Mouse (Mus musculus): Measurements from ENCODE around the gene Pomgnt2. TPM values are rescaled to one million over a fixed set of nuclear protein-coding genes. Genes with fewer than 3 reads are reported as not detected.

Gene Pomgnt2
- polyA plus RNA-seq, 1 experiment: 7.5 TPM

DNA sequence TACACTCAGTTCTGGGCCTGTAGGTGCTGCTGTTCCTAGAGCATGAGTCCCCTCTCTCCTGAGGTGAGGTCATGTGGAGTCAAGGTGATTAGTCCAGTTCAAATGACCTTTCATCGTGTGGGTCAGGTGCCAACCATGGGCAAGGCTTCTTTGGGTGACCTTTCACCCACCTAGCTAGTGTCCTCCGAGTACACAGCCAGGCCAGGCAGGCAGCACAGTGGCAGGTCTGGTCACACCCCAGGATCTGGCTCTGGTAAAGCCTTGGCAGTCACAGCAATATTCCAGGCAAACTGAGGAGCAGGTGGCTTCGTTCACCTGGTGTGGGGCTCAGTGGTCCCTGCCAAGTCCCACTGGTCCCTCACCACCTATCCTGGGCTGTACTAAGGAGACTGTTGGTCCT is 35.2 kb upstream of the Pomgnt2 start:
- no peaks in the 10 kb centered on the region for H3K4me1 ChIP-seq (ENCODE audit: control insufficient read depth, insufficient read depth, low read length)
- TF ChIP-seq CTCF (IDR thresholded peaks at IDR 0.05; ENCODE audit: low read depth, low read length) (no peak), EP300 (IDR thresholded peaks at IDR 0.05; ENCODE audit: insufficient read depth, low read depth, low read length) (no peak)
- no peak overlapping the region for H3K4me3 ChIP-seq (ENCODE audit: low read depth, low read length)
- no peak overlapping the region for H3K27ac ChIP-seq (ENCODE audit: insufficient read depth, low read length)
- no peak overlapping the region for H3K9ac ChIP-seq (ENCODE audit: low read depth, poor library complexity, severe bottlenecking)
- H3K27me3 ChIP-seq (ENCODE audit: control insufficient read depth, insufficient read depth, low read length, poor library complexity, severe bottlenecking): no peaks in the 10 kb centered on the region
- no peaks in the 10 kb centered on the region for H3K9me3 ChIP-seq (replicated peaks; ENCODE audit: control insufficient read depth, insufficient read depth, low read length, poor library complexity, severe bottlenecking)
- no peaks in the 10 kb centered on the region for H3K36me3 ChIP-seq (ENCODE audit: control insufficient read depth, insufficient read depth, low read length, poor library complexity, severe bottlenecking)

DNA sequence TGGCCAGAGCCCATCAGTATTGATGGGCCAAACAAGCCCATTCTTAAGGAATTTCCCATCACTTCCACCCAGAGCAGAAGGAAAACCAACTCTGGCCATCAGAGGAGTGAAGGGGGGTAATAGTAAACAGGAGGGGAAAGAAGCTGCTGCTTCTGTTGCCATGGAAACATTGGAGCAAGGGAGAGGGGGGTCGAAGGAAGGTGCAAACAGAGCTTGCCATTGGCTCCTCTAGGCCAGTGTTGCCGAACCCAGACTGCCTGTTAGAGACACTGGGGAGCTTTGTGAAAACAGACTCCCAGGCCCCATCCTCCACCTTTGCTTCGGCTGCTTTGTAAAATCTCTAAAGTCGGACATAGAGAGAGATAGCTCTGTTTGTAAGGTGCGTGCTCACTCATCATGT is 33.8 kb upstream of the Pomgnt2 start:
- TF ChIP-seq CTCF (IDR thresholded peaks at IDR 0.05; ENCODE audit: low read depth, low read length) (no peak), POLR2A (IDR thresholded peaks at IDR 0.05; ENCODE audit: insufficient read depth, low read length) (no peak), EP300 (IDR thresholded peaks at IDR 0.05; ENCODE audit: insufficient read depth, low read depth, low read length) (no peak)
- H3K4me1 ChIP-seq (ENCODE audit: control insufficient read depth, insufficient read depth, low read length): no peaks in the 10 kb centered on the region

DNA sequence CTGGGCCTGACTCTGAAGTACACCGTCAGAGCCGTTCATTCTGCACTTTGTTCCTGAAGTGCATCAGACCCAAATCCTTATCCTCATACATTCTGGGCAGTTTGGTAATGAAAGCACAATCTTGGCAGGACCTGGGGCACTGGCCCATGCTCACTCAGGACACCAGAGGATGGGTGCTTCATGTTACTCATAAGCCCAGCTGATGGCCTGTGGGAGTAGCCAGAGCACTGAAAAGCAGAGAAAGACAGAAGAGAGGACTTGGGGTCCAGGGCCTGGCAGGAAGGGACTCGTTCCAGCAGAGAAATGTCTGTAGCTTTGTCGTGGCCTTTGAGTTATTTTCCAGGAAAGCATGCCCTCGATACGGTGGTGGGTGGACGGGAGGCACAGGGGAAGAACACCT is 32.9 kb upstream of the Pomgnt2 start:
- no peaks in the 10 kb centered on the region for H3K36me3 ChIP-seq (ENCODE audit: control insufficient read depth, insufficient read depth, low read length, poor library complexity, severe bottlenecking)
- no peak overlapping the region for H3K4me3 ChIP-seq (ENCODE audit: low read depth, low read length)
- H3K4me1 ChIP-seq (ENCODE audit: control insufficient read depth, insufficient read depth, low read length): no peaks in the 10 kb centered on the region
- no peak overlapping the region for H3K27ac ChIP-seq (ENCODE audit: insufficient read depth, low read length)
- TF ChIP-seq CTCF (IDR thresholded peaks at IDR 0.05; ENCODE audit: low read depth, low read length): no peak
- TF ChIP-seq POLR2A (IDR thresholded peaks at IDR 0.05; ENCODE audit: insufficient read depth, low read length): no peak
- no peak for TF ChIP-seq EP300 (IDR thresholded peaks at IDR 0.05; ENCODE audit: insufficient read depth, low read depth, low read length)
- H3K27me3 ChIP-seq (ENCODE audit: control insufficient read depth, insufficient read depth, low read length, poor library complexity, severe bottlenecking): no peaks in the 10 kb centered on the region
- no peak overlapping the region for H3K9ac ChIP-seq (ENCODE audit: low read depth, poor library complexity, severe bottlenecking)
- no peaks in the 10 kb centered on the region for H3K9me3 ChIP-seq (replicated peaks; ENCODE audit: control insufficient read depth, insufficient read depth, low read length, poor library complexity, severe bottlenecking)

More for the DNA sequence above, 33.8 kb upstream of the Pomgnt2 start:
- Histone ChIP-seq H3K9me3 (replicated peaks; ENCODE audit: control insufficient read depth, insufficient read depth, low read length, poor library complexity, severe bottlenecking) (no peaks in the 10 kb centered on the region), H3K4me3 (ENCODE audit: low read depth, low read length) (no peak overlapping the region), H3K27ac (ENCODE audit: insufficient read depth, low read length) (no peak overlapping the region), H3K36me3 (ENCODE audit: control insufficient read depth, insufficient read depth, low read length, poor library complexity, severe bottlenecking) (no peaks in the 10 kb centered on the region), H3K9ac (ENCODE audit: low read depth, poor library complexity, severe bottlenecking) (no peak overlapping the region), H3K27me3 (ENCODE audit: control insufficient read depth, insufficient read depth, low read length, poor library complexity, severe bottlenecking) (no peaks in the 10 kb centered on the region)

DNA sequence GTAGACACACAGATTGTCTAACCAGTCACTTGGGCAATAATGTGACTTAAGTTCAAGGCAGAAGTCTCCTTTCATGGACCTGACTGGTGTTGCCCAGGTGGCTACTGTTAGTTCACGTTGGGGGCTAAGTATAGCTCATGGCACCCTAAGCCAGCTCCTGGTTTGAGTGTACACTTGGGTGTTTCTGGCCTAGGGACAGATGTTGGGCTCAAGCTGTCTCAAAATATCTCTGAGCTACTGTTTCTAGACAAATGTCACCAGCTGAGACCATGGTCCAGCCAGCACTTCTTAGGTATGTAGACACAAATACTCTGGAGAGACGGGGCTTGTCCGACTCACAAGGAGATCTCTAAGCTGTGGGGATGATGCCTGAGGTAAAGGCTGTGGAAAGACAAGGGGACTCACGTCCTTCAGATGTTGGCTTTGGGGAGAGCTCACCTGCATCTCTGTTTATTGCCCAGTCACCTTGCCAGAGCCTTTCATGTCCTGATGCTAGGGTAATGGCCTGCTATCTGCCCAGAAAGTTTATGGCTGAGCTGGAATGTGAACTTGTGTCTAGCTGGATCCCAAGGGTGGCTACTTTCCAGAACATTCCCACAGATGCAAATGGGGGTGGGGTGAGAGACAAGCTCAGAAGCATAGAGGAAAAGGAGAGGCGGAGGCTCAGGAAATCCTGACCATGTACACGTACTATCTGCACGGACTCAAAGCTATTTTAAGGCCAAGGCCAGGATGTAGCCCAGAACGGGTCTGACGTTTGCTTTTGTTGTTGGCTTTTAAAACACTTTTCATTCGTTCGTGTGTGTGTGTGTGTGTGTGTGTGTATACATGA is 31.2 kb upstream of the Pomgnt2 start:
- Histone ChIP-seq H3K9ac (ENCODE audit: low read depth, poor library complexity, severe bottlenecking) (no peak overlapping the region), H3K27me3 (ENCODE audit: control insufficient read depth, insufficient read depth, low read length, poor library complexity, severe bottlenecking) (no peaks in the 10 kb centered on the region), H3K36me3 (ENCODE audit: control insufficient read depth, insufficient read depth, low read length, poor library complexity, severe bottlenecking) (no peaks in the 10 kb centered on the region), H3K9me3 (replicated peaks; ENCODE audit: control insufficient read depth, insufficient read depth, low read length, poor library complexity, severe bottlenecking) (no peaks in the 10 kb centered on the region), H3K4me1 (ENCODE audit: control insufficient read depth, insufficient read depth, low read length) (no peaks in the 10 kb centered on the region), H3K4me3 (ENCODE audit: low read depth, low read length) (no peak overlapping the region), H3K27ac (ENCODE audit: insufficient read depth, low read length) (no peak overlapping the region)
- TF ChIP-seq CTCF (IDR thresholded peaks at IDR 0.05; ENCODE audit: low read depth, low read length): no peak
- no peak for TF ChIP-seq POLR2A (IDR thresholded peaks at IDR 0.05; ENCODE audit: insufficient read depth, low read length)
- TF ChIP-seq EP300 (IDR thresholded peaks at IDR 0.05; ENCODE audit: insufficient read depth, low read depth, low read length): no peak

DNA sequence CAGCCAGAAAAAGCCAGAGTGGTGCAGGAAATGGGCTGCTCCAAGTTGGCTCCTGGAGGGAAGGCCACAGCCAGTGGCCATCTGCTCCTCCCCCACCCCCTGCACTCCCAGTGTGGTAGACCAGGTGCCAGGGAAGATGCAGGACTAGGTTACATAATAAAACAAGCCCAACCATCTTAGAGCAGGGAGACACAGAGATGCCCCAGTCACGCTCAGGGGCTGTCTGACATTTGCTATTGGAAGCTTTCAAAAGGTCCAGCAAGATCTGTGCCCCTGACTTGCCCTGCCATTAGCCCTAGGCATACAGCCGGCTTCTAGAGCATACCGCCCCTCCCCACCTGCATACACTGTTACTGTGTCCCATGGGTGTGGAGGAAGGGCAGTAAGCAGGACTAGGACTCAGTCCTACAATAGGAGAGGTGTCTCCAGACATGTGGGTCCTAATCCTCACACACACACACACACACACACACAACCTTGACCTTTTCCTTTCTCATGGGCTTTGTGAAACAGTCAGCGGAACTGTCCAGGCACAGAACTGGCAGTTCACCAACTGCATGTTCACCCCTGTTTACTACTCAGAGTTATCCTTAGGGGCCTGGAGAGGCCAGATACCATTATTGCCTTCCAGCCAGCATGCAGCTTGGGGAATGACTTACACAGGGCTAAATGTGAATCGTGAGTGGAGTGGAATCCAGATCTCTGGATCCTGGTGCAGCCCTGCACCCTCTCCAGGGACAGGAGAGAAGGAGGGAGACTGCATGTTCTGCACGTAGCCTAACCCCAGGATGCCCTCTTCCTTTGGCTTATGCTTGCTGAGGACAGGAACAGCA is 30.4 kb upstream of the Pomgnt2 start:
- H3K27me3 ChIP-seq (ENCODE audit: control insufficient read depth, insufficient read depth, low read length, poor library complexity, severe bottlenecking): no peaks in the 10 kb centered on the region
- H3K9ac ChIP-seq (ENCODE audit: low read depth, poor library complexity, severe bottlenecking): no peak overlapping the region
- TF ChIP-seq POLR2A (IDR thresholded peaks at IDR 0.05; ENCODE audit: insufficient read depth, low read length) (no peak), EP300 (IDR thresholded peaks at IDR 0.05; ENCODE audit: insufficient read depth, low read depth, low read length) (no peak), CTCF (IDR thresholded peaks at IDR 0.05; ENCODE audit: low read depth, low read length) (no peak)
- H3K4me1 ChIP-seq (ENCODE audit: control insufficient read depth, insufficient read depth, low read length): no peaks in the 10 kb centered on the region
- no peak overlapping the region for H3K4me3 ChIP-seq (ENCODE audit: low read depth, low read length)
- H3K36me3 ChIP-seq (ENCODE audit: control insufficient read depth, insufficient read depth, low read length, poor library complexity, severe bottlenecking): no peaks in the 10 kb centered on the region
- H3K27ac ChIP-seq (ENCODE audit: insufficient read depth, low read length): no peak overlapping the region
- H3K9me3 ChIP-seq (replicated peaks; ENCODE audit: control insufficient read depth, insufficient read depth, low read length, poor library complexity, severe bottlenecking): no peaks in the 10 kb centered on the region
